Mouse (Mus musculus) heart, adult 2 months (tissue): ENCODE results near the gene Scarb1. TPM values are rescaled to one million over a fixed set of nuclear protein-coding genes. Genes with fewer than 3 reads are reported as not detected.

Experiments
- DNase-seq, 2 experiments: peaks; one replicate each; pipeline ENCODE4 v3.0.0; 2021
- H3K27ac ChIP-seq: fragments of 200-600 bp; 2 replicates; pipeline ENCODE4 v1.8.1; 2022
- H3K27me3 ChIP-seq: fragments of 200-500 bp; 2 replicates; pipeline ENCODE4 v1.6.1; 2012; ENCODE audit warnings: mild to moderate bottlenecking, low read length, inconsistent platforms, mixed read lengths; ENCODE audit not compliant: control insufficient read depth, insufficient read depth
- H3K36me3 ChIP-seq: fragments of 200-500 bp; 2 replicates; pipeline ENCODE4 v1.6.1; 2012; ENCODE audit warnings: low read length, inconsistent platforms; ENCODE audit not compliant: control insufficient read depth, insufficient read depth
- H3K4me1 ChIP-seq: fragments of 200-500 bp; 2 replicates; pipeline ENCODE4 v1.6.1; 2011; ENCODE audit warnings: low read length; ENCODE audit not compliant: control insufficient read depth, insufficient read depth
- H3K4me3 ChIP-seq: fragments of 200-600 bp; 2 replicates; pipeline ENCODE4 v1.8.1; 2022
- H3K79me2 ChIP-seq: fragments of 200-500 bp; replicated peaks from 2 replicates; pipeline ENCODE4 v1.6.1; 2012; ENCODE audit warnings: mild to moderate bottlenecking, inconsistent platforms, low read length, moderate library complexity, mixed read lengths; ENCODE audit not compliant: control insufficient read depth, insufficient read depth
- H3K9ac ChIP-seq: fragments of 200-500 bp; 2 replicates; pipeline ENCODE4 v1.6.1; 2012; ENCODE audit warnings: low read depth, mild to moderate bottlenecking, control low read depth, inconsistent platforms, low read length, mixed read lengths
- CTCF ChIP-seq: fragments of 200-600 bp; IDR thresholded peaks from 2 replicates; pipeline ENCODE4 v1.8.1; 2022; ENCODE audit warnings: antibody characterized with exemption, mild to moderate bottlenecking, moderate library complexity
- EP300 ChIP-seq: fragments of 200-500 bp; IDR thresholded peaks from 2 replicates; pipeline ENCODE4 v1.6.1; 2011; ENCODE audit warnings: low read depth, low read length, control low read depth; ENCODE audit not compliant: insufficient read depth
- POLR2A ChIP-seq: fragments of 200-500 bp; IDR thresholded peaks from 2 replicates; pipeline ENCODE4 v1.6.1; 2011; ENCODE audit warnings: mild to moderate bottlenecking, low read depth, low read length, control low read depth; ENCODE audit not compliant: insufficient read depth
- WGBS: fragments of 180-500 bp; shearing (Covaris S2); methylation state at CpG from one replicate; pipeline ENCODE4 v1.1.7; 2018; 5-methylcytosine and 5-hydroxymethylcytosine counted together
- intact Hi-C: fragments of 180-260 bp; cut with DNase I; formaldehyde crosslinking; loops from one replicate; pipeline ENCODE4 v1.15.1; 2025
- polyA plus RNA-seq: library from polyadenylated mRNA; depleted of rRNA; stranded (reverse); fragments of >200 nt; gene quantifications from 2 replicates; pipeline ENCODE4 v1.2.3, GENCODE M21; 2012
- total RNA-seq, 2 experiments: library from RNA; stranded (reverse); gene quantifications; 2 replicates each; pipeline ENCODE4 v1.2.3; 2021

Gene Scarb1
- total and polyA plus RNA-seq, 3 experiments: 23.6 to 55.5 (median 27.8) TPM

GRCm38 (mm10) chr5:125339851-125340531, 903 bp downstream of the Scarb1 start:
- intact Hi-C loops: loop anchor here (2.0 to 5.0 kb wide), 3 partner anchors 21 to 68 kb away; no protein-coding TSS in a partner anchor
- peak in 1 of 2 experiments; percentile 54 for DNase-seq
- peaks cover 10% of the 10 kb centered on the region for H3K4me1 ChIP-seq

GRCm38 (mm10) chr5:125339108-125339751, 1.7 kb downstream of the Scarb1 start:
- no peaks in the 10 kb centered on the region for H3K36me3 ChIP-seq
- intact Hi-C loops: no loop called here
- no peaks in the 10 kb centered on the region for H3K27me3 ChIP-seq
- DNase-seq: peak; percentile 62 to 72
- H3K4me1 ChIP-seq: peaks cover 10% of the 10 kb centered on the region
- TF ChIP-seq EP300 (no peak), POLR2A (peak; percentile 45; the same call in 1 of the 2 replicates)
- H3K9ac ChIP-seq: peak overlapping the region; percentile 41
- peak overlapping the region; percentile 89 for H3K27ac ChIP-seq
- 34% methylated on average over 18 of the region's 18 CpGs for WGBS
- H3K79me2 ChIP-seq: no peaks in the 10 kb centered on the region
- H3K4me3 ChIP-seq: peak overlapping the region; percentile 75

More at GRCm38 (mm10) chr5:125339851-125340531, 903 bp downstream of the Scarb1 start:
- H3K27me3 ChIP-seq: no peaks in the 10 kb centered on the region
- 12% methylated on average over 25 of the region's 25 CpGs for WGBS
- TF ChIP-seq EP300 (no peak), POLR2A (peak; percentile 52; the same call in 1 of the 2 replicates), CTCF (no peak)
- H3K27ac ChIP-seq: peak overlapping the region; percentile 89
- peak overlapping the region; percentile 79 for H3K9ac ChIP-seq
- H3K79me2 ChIP-seq: no peaks in the 10 kb centered on the region
- peak overlapping the region; percentile 75 for H3K4me3 ChIP-seq
- H3K36me3 ChIP-seq: no peaks in the 10 kb centered on the region

GRCm38 (mm10) chr5:125337526-125337925, 3.4 kb downstream of the Scarb1 start:
- Histone ChIP-seq H3K9ac (no peak overlapping the region), H3K4me1 (peaks cover 23% of the 10 kb centered on the region), H3K4me3 (no peak overlapping the region), H3K27me3 (no peaks in the 10 kb centered on the region), H3K36me3 (no peaks in the 10 kb centered on the region), H3K27ac (peak overlapping the region; percentile 48), H3K79me2 (no peaks in the 10 kb centered on the region)
- TF ChIP-seq POLR2A (no peak), EP300 (no peak), CTCF (no peak)
- DNase-seq: no peak
- intact Hi-C loops: no loop called here
- 57% methylated on average over 7 of the region's 7 CpGs for WGBS

GRCm38 (mm10) chr5:125337012-125337411, 3.9 kb downstream of the Scarb1 start:
- H3K4me1 ChIP-seq: peaks cover 28% of the 10 kb centered on the region

GRCm38 (mm10) chr5:125333009-125333408, 7.9 kb downstream of the Scarb1 start:
- no peak overlapping the region for H3K4me3 ChIP-seq
- peak in 1 of 2 experiments; percentile 59 for DNase-seq
- 34% methylated on average over 6 of the region's 6 CpGs for WGBS
- no peaks in the 10 kb centered on the region for H3K36me3 ChIP-seq
- H3K4me1 ChIP-seq: peaks cover 32% of the 10 kb centered on the region
- intact Hi-C loops: no loop called here
- no peak overlapping the region for H3K9ac ChIP-seq
- peak overlapping the region; percentile 66 for H3K27ac ChIP-seq
- H3K79me2 ChIP-seq: no peaks in the 10 kb centered on the region
- H3K27me3 ChIP-seq: no peaks in the 10 kb centered on the region
- 0 out of 2 replicates have a peak, but pooled peaks have one; percentile 5 for TF ChIP-seq POLR2A
- TF ChIP-seq CTCF: no peak
- peak; percentile 57 for TF ChIP-seq EP300

More at GRCm38 (mm10) chr5:125337012-125337411, 3.9 kb downstream of the Scarb1 start:
- WGBS: 30% methylated on average over 9 of the region's 9 CpGs
- H3K79me2 ChIP-seq: no peaks in the 10 kb centered on the region
- intact Hi-C loops: no loop called here
- peak overlapping the region; percentile 45 for H3K27ac ChIP-seq
- no peaks in the 10 kb centered on the region for H3K36me3 ChIP-seq
- no peak overlapping the region for H3K4me3 ChIP-seq
- no peak for TF ChIP-seq POLR2A
- TF ChIP-seq CTCF: no peak
- TF ChIP-seq EP300: no peak
- DNase-seq: no peak
- H3K9ac ChIP-seq: no peak overlapping the region
- no peaks in the 10 kb centered on the region for H3K27me3 ChIP-seq

GRCm38 (mm10) chr5:125332333-125332732, 8.6 kb downstream of the Scarb1 start:
- peak overlapping the region; percentile 66 for H3K27ac ChIP-seq
- no peak overlapping the region for H3K9ac ChIP-seq
- H3K4me1 ChIP-seq: peaks cover 29% of the 10 kb centered on the region
- H3K79me2 ChIP-seq: no peaks in the 10 kb centered on the region
- no peaks in the 10 kb centered on the region for H3K36me3 ChIP-seq
- no peak for DNase-seq
- H3K27me3 ChIP-seq: no peaks in the 10 kb centered on the region
- no peak overlapping the region for H3K4me3 ChIP-seq
- TF ChIP-seq EP300 (no peak), POLR2A (no peak)
- intact Hi-C loops: no loop called here
- WGBS: 52% methylated on average over 4 of the region's 4 CpGs
